Mouse (Mus musculus) right cerebral cortex, postnatal 10 days (tissue): ENCODE measurements around the gene Dapk1.
"Not testable (repeated sequence)": the region's sequence is repeated elsewhere in the genome, so short reads cannot be mapped to it uniquely, and the experiment has no call there.

Experiments
- DNase-seq, 2 experiments: peaks; one replicate each; pipeline ENCODE4 v3.0.0; 2021; ENCODE audit warnings: low spot score in 2 of 2

Gene Dapk1

DNA sequence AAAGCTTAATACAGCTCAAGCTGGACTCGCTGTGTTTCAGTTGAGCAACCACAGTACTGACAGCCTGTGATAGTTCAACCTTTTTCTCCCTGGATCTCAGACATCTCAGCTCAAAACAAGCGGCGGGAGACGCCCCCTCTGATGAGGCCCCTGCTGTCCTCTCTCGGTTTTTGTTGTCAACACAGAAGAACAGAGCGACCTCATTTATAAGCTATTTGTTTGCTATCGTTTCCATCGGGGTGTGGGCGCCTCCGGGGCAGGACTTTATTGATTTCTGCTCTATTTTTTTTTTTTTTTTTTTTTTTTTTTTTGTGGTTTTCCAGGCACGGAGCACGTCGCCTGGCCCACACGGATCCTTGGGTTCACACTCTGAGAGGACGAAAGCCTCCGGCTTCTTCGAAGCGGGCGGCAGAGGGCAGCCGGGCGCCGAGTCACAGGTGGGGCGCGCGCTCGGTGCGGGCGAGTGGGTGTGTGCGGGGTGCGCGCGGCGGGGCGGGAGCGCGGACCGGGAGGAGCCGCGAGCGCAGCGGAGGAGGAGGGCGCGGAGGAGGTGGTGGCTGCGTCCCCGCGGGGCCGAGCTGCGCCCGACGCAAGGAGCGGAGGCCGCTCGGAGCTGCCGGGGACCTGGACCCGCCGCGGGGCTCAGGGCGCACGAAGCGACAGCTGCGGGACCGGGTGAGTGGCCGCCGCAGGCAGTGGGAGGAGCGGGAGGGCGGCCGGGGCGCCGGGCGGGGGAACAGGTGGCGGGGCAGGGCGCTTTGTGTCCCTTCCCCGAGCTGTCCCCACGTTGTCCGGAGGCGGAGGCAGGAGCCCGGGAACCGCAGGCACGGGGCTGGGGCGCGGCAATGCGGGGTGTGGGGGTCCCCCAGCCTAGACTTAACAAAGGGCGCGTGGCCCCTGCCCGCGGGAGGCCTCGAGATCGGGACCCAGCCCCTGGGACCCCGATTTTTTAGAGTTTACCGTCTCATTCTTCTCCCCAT lies at the start of gene Dapk1:
Gene Dapk1 (plus strand): TSS at position 512 of the 980 bp plus-strand sequence.
- DNase-seq: peak; percentile 92 to 93

DNA sequence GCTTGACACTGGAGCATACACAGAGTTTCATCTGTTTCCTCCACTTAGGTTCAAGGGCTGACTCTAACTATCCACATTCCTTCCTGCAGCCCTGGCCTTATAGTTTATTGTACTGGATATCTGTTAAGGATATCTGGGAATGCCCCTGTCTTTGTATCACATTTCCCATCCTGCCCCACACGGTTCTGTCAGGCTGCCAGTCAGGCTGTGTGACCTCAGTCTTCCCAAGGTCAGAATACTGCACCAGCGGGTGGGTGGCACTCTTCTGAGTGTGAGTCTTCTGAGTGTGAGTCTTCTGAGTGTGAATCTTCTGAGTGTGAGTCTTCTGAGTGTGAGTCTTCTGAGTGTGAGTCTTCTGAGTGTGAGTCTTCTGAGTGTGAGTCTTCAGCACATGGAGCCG lies 48.4 kb upstream of the Dapk1 start:
- DNase-seq: no peak

DNA sequence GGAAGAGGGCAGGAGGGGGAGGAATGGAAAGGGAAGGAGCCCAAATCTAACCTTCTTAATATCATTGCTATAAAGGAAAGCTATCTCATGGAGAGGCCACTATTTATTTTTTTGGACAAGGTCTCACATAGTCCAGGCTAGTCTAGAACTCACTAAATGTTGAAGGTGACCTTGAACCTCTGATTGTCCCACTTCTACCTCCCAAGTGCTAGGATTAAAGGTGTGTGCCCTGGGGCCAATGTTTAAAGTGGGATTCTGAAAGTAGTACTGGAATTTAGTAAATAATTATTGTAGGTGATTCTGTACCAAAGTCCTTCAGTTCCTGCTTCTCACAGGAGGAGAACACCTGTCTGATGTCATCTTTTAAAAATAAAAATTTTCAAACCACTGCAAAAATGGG lies 45.3 kb upstream of the Dapk1 start:
- no peak for DNase-seq

DNA sequence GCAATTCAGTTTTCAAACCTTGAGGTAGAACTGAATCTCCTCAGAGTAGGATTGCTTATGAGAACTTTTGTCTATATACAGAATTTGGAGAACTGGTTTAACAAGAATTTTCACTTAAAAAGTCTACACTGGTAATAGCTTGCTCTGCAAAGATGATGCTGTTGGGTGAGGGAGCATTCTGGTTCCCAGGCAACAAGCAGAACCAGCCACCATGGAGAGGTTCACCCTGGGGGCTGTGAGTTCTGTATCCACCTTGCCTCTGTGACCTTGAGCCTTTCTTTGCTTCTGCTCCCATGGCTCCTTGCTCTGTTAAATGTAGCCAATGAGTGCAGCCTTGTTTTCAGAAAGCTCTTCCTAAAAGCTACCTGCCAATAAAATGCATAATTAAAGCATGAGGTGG lies 44.8 kb upstream of the Dapk1 start:
- DNase-seq: no peak

DNA sequence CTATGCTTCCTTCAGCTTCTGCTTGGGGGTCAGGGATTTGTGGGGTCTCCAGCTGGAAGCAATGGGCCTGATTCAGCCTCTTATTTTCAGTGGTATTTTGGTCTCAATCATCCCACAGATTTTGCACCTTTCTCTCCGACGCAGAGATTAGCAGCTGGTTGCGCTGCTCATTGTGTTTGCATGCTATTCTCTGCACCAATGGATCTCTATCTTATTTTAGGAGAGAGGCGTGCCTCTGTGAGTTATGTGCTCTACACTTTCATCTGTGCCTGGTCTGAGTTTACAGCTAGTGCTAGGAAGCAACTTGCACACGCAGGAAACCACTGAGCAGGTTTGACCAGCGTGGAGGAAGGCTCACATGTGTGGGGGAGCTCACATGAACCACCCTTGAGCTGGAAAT lies 37.4 kb upstream of the Dapk1 start:
- no peak for DNase-seq

DNA sequence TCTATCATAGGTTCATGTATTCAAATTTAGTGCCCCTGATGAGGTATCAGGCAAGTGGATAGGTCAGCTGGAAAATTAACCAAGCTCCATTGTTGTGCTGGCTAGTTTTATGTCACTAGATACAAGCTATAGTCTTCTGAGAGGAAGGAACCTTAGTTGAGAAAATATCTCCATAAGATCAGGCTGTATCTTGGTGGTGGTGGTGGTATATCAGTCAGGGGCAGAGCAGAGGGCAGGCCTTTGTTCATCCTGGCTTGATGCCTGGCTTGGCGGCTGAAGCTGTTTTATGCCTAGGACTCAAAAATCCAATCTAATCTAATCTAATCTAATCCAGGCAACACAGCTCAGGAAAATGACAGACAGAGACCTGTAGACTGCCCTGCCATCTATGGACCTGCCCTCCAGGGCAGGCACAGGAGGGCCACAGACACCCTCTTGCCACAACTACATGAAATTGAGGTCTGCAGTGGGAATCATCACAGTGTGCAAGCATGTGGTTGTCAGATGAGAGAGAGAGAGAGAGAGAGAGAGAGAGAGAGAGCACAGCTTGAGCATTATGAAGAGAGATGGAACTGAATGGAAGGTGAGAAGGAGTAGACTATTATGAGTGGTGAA lies 32.7 kb upstream of the Dapk1 start:
- DNase-seq: no peak

DNA sequence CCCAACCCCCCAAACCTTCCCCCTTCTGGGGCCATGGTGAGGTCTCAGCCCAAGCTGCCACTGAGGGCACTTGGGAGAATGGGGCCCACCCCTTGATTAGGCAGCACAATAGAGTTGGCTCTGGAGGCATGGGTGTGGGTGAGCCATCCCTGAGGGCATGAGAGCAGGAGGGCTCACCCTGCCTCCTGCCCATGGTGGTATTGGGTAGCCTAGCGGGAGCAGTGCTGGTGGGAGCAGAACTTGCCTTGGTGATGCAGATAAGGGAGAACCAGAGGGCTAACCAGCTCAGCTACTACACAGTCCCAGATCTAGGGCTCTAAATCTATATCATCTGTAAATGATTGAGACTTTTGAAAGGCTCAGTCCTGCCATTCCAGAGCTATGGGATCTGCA lies 32.2 kb upstream of the Dapk1 start:
- DNase-seq: no peak

DNA sequence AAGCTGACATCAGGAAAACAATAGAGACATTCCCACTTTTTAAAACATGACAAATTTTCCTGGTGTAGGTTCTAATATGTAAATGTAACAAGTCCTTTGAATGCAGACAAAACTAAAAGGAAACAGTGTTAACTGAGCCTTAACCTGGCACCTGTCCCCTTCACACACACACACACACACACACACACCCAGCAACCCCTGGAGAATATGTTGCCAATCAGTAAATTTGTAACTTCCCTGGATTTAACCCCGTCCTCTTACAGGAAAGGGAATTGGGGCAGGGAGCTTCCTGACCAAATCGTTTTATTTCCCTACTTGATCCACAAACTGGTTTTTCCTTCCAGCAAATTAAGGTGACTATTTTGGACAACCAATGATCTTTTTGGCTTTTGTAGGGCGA lies 28.2 kb upstream of the Dapk1 start:
- no peak for DNase-seq

DNA sequence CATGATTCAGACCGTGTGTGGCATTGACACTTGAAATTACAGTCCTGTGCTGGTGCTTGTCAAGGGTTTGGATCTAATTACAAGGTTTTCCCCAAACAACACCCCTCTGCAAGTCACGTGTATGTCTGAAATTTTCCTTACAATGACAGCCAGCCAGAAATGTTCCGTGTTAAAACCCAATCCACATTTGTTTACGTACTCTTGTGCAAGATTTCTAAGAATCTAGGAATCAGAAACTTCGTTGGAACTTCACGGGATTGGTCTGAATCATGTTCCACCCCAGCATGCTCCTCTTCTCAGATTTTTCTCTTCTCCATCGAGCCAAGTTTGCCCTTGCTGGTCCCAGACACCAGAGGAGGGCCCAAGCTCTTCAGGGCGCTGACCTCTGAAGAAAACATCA lies 27.8 kb upstream of the Dapk1 start:
- DNase-seq: no peak

DNA sequence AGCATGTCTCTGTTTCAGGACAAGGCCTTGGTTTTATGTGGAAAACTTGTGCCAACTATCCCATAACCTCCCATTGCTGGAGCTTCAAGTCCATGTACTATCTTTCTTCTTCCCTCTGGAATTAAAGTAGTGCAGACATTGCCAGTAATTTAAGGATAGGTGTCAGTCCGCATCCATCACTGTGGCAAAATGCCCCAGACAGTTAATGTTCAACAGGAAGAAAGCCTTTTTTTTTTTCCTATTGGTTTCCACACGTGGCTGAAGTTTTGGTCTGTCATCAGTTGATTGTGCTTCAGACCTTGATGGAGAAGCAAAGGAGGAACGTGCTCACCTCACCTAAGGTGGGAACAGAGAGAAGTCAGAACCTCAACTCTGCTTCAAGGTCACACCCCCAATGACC lies 23.2 kb upstream of the Dapk1 start:
- DNase-seq: no peak

DNA sequence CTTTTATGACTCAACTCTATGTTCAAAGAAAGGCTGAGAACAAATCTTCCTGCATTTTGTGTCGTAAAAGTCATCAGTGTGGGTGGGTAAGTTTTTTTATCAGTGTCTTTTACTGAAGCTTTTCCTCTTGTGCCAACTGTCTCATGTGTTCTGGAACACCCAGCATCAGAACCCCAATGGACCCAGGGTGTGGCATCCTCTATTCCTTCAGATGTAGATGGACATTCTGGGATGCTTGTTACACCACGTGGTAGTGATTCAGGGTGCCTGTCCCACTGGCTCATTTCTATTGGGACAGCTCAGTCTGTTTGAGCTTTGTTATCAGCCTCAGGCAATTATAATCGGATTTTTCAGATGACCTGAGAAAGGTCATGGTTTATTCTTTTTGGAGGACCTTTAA lies 6.9 kb upstream of the Dapk1 start:
- no peak for DNase-seq

DNA sequence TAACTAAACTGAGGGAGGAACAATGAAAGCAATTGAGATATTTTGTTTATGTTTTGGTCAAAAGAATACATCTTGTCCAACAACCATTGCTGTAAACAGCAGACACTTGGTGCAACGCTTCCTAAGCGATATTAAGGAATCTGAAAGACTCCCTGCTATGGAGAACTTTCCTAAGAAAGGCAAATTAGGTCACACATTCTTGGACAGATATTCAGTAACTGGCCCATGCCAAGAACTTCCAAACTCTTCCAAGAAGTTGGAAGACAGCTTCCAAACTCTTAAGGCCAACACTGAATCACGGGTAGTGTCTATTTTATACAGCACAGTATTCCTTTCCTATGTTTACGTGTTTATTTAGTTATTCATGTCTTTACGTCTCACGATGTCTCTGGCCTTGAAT lies 6.2 kb upstream of the Dapk1 start:
- no peak for DNase-seq

DNA sequence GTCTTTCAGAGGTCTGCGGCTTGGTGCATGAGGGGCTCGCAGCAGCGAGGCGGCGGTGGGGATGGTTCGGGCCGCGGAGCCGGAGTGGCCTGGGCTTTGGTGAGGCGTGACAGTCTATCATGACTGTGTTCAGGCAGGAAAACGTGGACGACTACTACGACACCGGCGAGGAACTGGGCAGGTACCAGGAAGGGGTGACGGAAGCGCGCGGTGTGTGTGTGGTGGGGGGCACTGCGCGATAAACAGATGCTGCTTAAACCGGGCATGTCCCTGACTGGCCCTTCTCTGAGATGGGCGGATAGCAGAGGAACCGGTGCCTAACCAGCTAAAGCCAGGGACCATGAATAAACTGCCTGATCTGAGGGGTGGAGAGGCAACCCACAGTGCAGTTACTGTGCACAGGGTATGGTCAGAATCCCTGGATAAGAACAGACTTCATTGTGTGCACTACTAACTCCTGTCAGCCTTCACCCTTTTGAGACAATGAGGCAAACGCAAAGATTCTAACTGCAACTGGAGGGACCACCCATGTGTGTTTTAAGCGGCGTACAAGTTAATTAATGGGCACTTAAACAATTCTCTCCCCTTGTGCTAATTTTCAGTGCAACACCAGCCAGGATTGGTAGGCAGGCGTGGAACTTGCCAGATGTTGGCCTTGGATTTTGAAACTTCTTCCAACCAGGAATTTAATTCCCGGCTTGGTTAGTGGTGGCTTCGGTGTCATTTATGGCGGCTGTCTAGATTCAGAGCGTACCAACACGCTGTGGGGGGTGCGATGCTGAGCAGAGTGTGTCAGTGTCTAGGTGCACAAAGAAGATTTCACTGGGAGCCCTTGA lies 887 bp downstream of the Dapk1 start:
- peak; percentile 63 to 77 for DNase-seq

DNA sequence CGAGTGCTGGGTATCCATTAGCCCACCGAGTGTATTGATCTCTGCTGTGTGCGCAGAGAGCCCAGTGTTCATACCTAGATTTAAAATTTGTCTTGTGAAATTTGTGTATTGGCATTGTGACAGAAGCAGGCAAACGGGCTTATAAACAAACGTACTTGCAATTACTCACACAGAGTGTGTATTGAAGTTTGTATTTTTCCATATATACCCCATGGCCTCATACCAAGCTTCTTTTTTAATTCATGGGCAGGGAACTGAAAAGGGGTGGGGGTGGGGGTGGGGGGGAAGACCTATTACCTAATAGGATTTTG lies 1.5 kb downstream of the Dapk1 start:
- DNase-seq: no peak

DNA sequence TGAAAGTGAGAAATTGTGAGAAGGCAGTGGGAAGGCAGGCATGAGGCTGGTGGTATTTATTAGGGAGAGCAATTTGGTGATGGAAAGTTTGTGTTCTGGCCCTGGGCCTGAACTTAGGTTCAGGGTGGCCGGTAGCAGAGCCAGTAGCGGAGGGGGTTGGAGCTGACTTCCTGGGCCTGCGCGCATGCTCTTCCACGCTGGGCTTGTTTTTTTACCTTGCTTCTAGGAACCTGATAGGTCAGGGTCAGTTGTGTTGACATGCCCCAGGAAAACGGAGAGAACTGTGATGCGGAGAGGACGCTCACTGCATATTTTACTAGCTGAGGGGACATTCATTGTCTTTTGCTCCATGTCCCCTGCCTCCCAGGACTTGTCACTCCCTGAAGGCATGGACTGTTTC lies 5.7 kb downstream of the Dapk1 start:
- no peak for DNase-seq

DNA sequence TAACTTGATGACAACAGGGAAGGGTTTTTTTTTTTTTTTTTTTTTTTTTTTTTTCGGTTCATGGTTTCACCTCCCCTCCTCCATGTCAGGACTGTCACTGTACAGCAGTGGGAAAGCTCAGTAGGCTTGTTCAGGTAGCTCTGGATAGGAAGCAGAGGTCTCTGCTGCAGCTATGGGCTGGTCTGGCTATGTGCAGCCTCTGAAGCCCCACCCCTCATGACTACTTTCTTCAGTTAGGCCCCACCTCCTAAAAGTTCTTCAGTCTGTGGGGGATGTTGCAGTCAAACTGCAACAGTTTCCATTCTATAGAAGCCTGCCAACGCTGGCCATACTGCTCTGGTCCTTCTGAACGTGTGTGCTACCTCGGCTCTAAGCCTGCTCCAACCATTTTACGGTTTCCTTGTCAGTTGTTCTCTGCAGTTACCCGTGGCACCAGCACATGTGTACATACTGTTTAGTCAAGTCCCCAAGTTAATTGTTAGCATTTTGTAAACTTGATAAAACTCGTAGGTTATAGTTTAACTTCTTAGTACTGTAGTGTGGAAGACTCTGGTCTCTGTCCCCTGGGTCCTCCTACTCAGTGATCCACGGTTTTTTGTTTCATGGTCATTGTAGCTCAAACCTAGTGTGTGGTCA lies 6.8 kb downstream of the Dapk1 start:
- no peak for DNase-seq

DNA sequence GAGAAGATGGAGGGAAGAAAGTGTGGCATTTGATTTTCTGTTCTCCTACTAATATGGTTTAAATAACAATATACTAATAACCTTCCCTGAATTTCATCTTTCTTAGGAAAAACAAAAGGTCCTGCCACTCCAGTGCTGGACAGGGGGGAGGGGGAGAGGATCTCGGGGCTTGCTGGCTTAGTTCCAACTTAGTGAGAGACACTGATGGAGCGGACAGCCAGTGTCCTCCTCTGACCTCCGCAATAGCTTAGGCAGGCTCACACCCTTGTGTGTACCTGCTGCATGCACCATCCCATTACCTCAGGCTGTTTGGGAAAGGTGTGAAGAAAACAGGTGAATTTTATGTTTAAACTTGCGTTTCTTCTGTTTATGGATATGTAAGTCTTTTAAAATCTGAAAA lies 7.5 kb downstream of the Dapk1 start:
- no peak for DNase-seq

DNA sequence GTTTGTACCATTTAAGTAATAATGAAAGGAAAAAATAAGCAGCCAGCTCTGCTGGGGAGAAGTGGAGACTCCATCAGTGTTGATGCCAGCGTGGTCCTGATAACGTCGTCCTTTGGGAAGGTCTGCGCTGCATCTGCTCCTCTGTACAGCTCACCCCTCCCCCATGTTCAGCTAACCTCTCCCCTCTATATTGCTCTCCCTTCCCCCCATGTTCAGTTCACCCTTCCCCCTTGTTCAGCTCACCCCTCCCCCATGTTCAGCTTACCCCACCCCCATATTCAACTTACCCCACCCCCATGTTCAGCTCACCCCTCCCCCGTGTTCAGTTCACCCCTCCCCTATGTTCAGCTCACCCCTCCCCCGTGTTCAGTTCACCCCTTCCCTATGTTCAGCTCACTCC lies 8.8 kb downstream of the Dapk1 start:
- DNase-seq: no peak

DNA sequence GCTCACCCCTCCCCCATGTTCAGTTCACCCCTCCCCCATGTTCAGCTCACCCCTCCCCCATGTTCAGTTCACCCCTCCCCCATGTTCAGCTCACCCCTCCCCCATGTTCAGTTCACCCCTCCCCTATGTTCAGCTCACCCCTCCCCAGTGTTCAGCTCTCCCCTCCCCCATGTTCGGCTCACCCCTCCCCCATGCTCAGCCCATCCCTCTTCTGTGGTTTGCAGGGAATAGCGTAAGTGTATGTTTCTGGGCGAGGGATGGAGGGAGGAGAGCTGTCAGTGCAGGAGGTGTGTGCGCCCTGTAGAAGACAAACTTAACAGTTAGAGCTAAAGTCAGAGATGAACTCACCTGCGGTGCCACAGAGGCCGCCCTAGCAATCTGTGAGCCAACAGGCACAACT lies 9.2 kb downstream of the Dapk1 start:
- not testable (repeated sequence) for DNase-seq

DNA sequence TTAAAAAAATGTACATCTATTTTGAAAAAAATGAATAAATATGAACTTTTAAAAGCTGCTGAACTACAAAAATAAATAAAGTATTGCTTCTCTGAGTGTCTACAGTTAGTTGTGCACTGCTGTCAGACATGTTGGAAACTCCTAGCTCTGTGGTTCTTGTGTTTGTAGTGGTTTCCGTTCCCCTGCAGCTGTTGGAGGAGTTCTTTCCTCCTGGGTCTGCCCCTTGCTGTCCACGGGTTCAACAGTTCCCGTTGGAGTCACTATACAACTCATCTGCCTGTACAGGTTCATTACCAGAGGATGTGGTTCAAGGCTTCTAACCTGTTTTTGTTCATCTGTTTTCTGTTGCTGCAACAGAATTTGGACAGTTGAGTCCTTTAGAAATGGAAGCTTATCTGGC lies 10.4 kb downstream of the Dapk1 start:
- DNase-seq: no peak

DNA sequence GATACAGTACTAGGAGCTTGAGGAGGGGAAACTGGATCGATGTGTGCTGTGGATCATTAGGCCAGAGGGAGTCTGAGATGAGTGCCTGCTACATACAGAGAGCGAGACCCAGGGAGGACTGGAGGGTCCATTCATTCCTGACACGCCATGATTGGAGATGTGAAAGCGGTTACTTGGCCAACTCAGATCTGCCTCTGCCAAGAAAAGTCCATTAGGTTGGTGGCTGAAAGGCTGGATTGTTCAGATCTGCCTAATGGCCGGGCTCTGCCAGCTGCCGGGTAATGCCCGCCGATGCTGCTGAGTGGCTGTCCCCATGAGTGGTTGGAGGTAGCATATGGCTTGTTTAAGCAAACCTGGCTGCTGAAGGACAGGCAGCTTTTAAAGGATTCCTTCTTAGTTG lies 12.4 kb downstream of the Dapk1 start:
- DNase-seq: peak; percentile 83 to 88

DNA sequence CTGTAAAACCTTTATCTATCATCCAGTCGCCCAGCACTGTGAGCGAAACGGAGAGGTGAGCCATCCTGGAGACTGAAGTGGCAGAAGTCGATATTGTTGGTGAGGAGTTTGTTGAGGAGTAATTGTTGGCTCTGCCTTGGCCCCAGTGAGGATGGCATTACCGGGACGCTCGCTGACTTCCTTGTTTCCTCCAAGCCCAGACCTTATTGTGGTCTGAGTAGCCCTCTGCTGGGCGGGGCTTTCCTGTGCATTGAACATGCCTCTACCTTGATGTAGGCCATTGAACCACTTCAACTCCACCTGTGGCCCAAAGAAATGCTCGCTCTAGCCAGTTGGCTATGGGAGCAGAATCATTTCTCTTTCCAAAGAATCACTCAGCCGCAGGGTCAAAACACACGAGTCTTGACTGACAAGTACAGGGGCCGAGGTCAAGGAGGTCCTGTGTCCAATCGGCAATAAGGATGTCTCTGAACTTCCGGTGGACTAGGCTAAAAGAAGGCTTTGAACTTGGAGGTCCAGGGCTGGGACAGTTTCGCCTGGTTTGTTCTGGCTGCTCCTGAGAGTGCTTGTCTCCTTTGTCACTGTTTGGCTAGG lies 13.4 kb downstream of the Dapk1 start:
- DNase-seq: no peak
